Mouse (Mus musculus) embryonic facial prominence, embryonic 10.5 days (tissue): ENCODE measurements at regions not wholly inside any gene's neighbourhood (a gene's known extent, or its start where the extent isn't known, plus 50 kb on each side); places are given as distances from the start of the nearest gene placed in this dataset.

Source experiments
- DNase-seq: peaks from one replicate; pipeline ENCODE4 v3.0.0-alpha.2; 2017; ENCODE audit warnings: low spot score
- H3K27ac ChIP-seq: fragments of 300-500 bp; sonication (generic); replicated peaks from 2 replicates; pipeline ENCODE4 v1.5.1; 2016; ENCODE audit warnings: mild to moderate bottlenecking
- H3K27me3 ChIP-seq: fragments of 300-500 bp; sonication (generic); replicated peaks from 2 replicates; pipeline ENCODE4 v1.6.1; 2016; ENCODE audit warnings: low read depth, mild to moderate bottlenecking; ENCODE audit not compliant: poor library complexity, severe bottlenecking
- H3K36me3 ChIP-seq: fragments of 300-500 bp; sonication (generic); replicated peaks from 2 replicates; pipeline ENCODE4 v1.6.1; 2016; ENCODE audit warnings: mild to moderate bottlenecking, moderate library complexity
- H3K4me1 ChIP-seq: fragments of 300-500 bp; sonication (generic); 2 replicates; pipeline ENCODE4 v1.6.1; 2016
- H3K4me3 ChIP-seq: fragments of 300-500 bp; sonication (generic); 2 replicates; pipeline ENCODE4 v1.5.1; 2016; ENCODE audit warnings: mild to moderate bottlenecking, moderate library complexity
- H3K9me3 ChIP-seq: fragments of 300-500 bp; sonication (generic); 2 replicates; pipeline ENCODE4 v1.6.1; 2016; ENCODE audit warnings: mild to moderate bottlenecking
- WGBS: fragments of 180-500 bp; shearing (Covaris S2); methylation state at CpG from one replicate; pipeline ENCODE4 v1.1.7; 2016; 5-methylcytosine and 5-hydroxymethylcytosine counted together

- H3K4me3 ChIP-seq: no peak overlapping the region
- 91% methylated on average over 11 of the region's 11 CpGs for WGBS
Measured at GRCm38 (mm10) chr12:25668336-25668735, 571.4 kb upstream of the Id2 start.

GRCm38 (mm10) chr12:25654456-25654855 lies 557.5 kb upstream of the Id2 start:
- H3K27ac ChIP-seq: no peak overlapping the region
- no peak overlapping the region for H3K4me3 ChIP-seq
- no peak for DNase-seq
- H3K9me3 ChIP-seq: no peaks in the 10 kb centered on the region
- WGBS: 92% methylated on average over 5 of the region's 5 CpGs
- no peaks in the 10 kb centered on the region for H3K27me3 ChIP-seq
- no peaks in the 10 kb centered on the region for H3K36me3 ChIP-seq
- H3K4me1 ChIP-seq: peaks cover 6% of the 10 kb centered on the region; the same call in 1 of the 2 replicates

More at GRCm38 (mm10) chr12:25668336-25668735, 571.4 kb upstream of the Id2 start:
- no peak for DNase-seq
- H3K27ac ChIP-seq: no peak overlapping the region
- H3K9me3 ChIP-seq: no peaks in the 10 kb centered on the region
- H3K4me1 ChIP-seq: no peaks in the 10 kb centered on the region
- H3K27me3 ChIP-seq: no peaks in the 10 kb centered on the region
- no peaks in the 10 kb centered on the region for H3K36me3 ChIP-seq

GRCm38 (mm10) chr12:25650237-25650636 lies 553.3 kb upstream of the Id2 start:
- DNase-seq: no peak
- Histone ChIP-seq H3K27ac (no peak overlapping the region), H3K36me3 (no peaks in the 10 kb centered on the region), H3K9me3 (no peaks in the 10 kb centered on the region), H3K27me3 (no peaks in the 10 kb centered on the region), H3K4me1 (peaks cover 8% of the 10 kb centered on the region; the same call in 1 of the 2 replicates), H3K4me3 (no peak overlapping the region)
- WGBS: 67% methylated on average over 3 of the region's 3 CpGs

GRCm38 (mm10) chr12:25628081-25628480 lies 531.1 kb upstream of the Id2 start:
- Histone ChIP-seq H3K27ac (no peak overlapping the region), H3K4me3 (no peak overlapping the region), H3K36me3 (no peaks in the 10 kb centered on the region), H3K9me3 (no peaks in the 10 kb centered on the region), H3K4me1 (peaks cover 5% of the 10 kb centered on the region), H3K27me3 (no peaks in the 10 kb centered on the region)
- DNase-seq: no peak

- Histone ChIP-seq H3K36me3 (no peaks in the 10 kb centered on the region), H3K4me3 (no peak overlapping the region), H3K4me1 (no peaks in the 10 kb centered on the region), H3K27ac (no peak overlapping the region), H3K9me3 (no peaks in the 10 kb centered on the region), H3K27me3 (no peaks in the 10 kb centered on the region)
- WGBS: 71% methylated on average over 1 of the region's 1 CpGs
- no peak for DNase-seq
Measured at GRCm38 (mm10) chr12:25625858-25626257, 528.9 kb upstream of the Id2 start.

GRCm38 (mm10) chr12:25623449-25623848 lies 526.5 kb upstream of the Id2 start:
- 92% methylated on average over 2 of the region's 2 CpGs for WGBS
- H3K9me3 ChIP-seq: no peaks in the 10 kb centered on the region
- DNase-seq: no peak

GRCm38 (mm10) chr12:25621142-25621541 lies 524.2 kb upstream of the Id2 start:
- Histone ChIP-seq H3K27ac (no peak overlapping the region), H3K4me1 (peaks cover 9% of the 10 kb centered on the region), H3K9me3 (no peaks in the 10 kb centered on the region), H3K4me3 (no peak overlapping the region), H3K36me3 (no peaks in the 10 kb centered on the region), H3K27me3 (no peaks in the 10 kb centered on the region)
- no peak for DNase-seq
- 97% methylated on average over 2 of the region's 2 CpGs for WGBS

More at GRCm38 (mm10) chr12:25623449-25623848, 526.5 kb upstream of the Id2 start:
- no peaks in the 10 kb centered on the region for H3K36me3 ChIP-seq
- H3K4me1 ChIP-seq: no peaks in the 10 kb centered on the region
- no peaks in the 10 kb centered on the region for H3K27me3 ChIP-seq
- no peak overlapping the region for H3K4me3 ChIP-seq
- H3K27ac ChIP-seq: no peak overlapping the region

GRCm38 (mm10) chr12:25617521-25617920 lies 520.6 kb upstream of the Id2 start:
- no peaks in the 10 kb centered on the region for H3K9me3 ChIP-seq
- peaks cover 9% of the 10 kb centered on the region for H3K4me1 ChIP-seq
- H3K27ac ChIP-seq: peak overlapping the region; percentile 7
- peak; percentile 61 for DNase-seq
- H3K36me3 ChIP-seq: no peaks in the 10 kb centered on the region
- H3K4me3 ChIP-seq: no peak overlapping the region
- 33% methylated on average over 5 of the region's 5 CpGs for WGBS
- no peaks in the 10 kb centered on the region for H3K27me3 ChIP-seq

- DNase-seq: no peak
- Histone ChIP-seq H3K9me3 (no peaks in the 10 kb centered on the region), H3K36me3 (no peaks in the 10 kb centered on the region), H3K4me1 (peaks cover 9% of the 10 kb centered on the region), H3K27ac (no peak overlapping the region), H3K27me3 (no peaks in the 10 kb centered on the region), H3K4me3 (no peak overlapping the region)
- WGBS: 77% methylated on average over 3 of the region's 3 CpGs
Measured at GRCm38 (mm10) chr12:25615377-25615776, 518.4 kb upstream of the Id2 start.

GRCm38 (mm10) chr12:25613473-25613872 lies 516.5 kb upstream of the Id2 start:
- Histone ChIP-seq H3K27me3 (no peaks in the 10 kb centered on the region), H3K4me3 (no peak overlapping the region), H3K36me3 (no peaks in the 10 kb centered on the region), H3K27ac (no peak overlapping the region), H3K9me3 (no peaks in the 10 kb centered on the region), H3K4me1 (peaks cover 9% of the 10 kb centered on the region)
- DNase-seq: no peak

GRCm38 (mm10) chr12:25609045-25609444 lies 512.1 kb upstream of the Id2 start:
- Histone ChIP-seq H3K27me3 (no peaks in the 10 kb centered on the region), H3K27ac (no peak overlapping the region), H3K4me3 (no peak overlapping the region), H3K9me3 (no peaks in the 10 kb centered on the region), H3K36me3 (no peaks in the 10 kb centered on the region), H3K4me1 (no peaks in the 10 kb centered on the region)
- DNase-seq: no peak
- WGBS: 71% methylated on average over 2 of the region's 2 CpGs

- no peaks in the 10 kb centered on the region for H3K4me1 ChIP-seq
- no peaks in the 10 kb centered on the region for H3K27me3 ChIP-seq
- WGBS: 84% methylated on average over 3 of the region's 3 CpGs
- H3K4me3 ChIP-seq: no peak overlapping the region
- H3K27ac ChIP-seq: no peak overlapping the region
- H3K36me3 ChIP-seq: no peaks in the 10 kb centered on the region
- no peak for DNase-seq
- no peaks in the 10 kb centered on the region for H3K9me3 ChIP-seq
Measured at GRCm38 (mm10) chr12:25605396-25605795, 508.5 kb upstream of the Id2 start.

GRCm38 (mm10) chr12:25590262-25590661 lies 493.3 kb upstream of the Id2 start:
- WGBS: 92% methylated on average over 2 of the region's 2 CpGs
- no peak for DNase-seq
- no peaks in the 10 kb centered on the region for H3K4me1 ChIP-seq
- H3K4me3 ChIP-seq: no peak overlapping the region
- H3K27ac ChIP-seq: no peak overlapping the region
- H3K9me3 ChIP-seq: peaks cover 2% of the 10 kb centered on the region; the same call in 1 of the 2 replicates
- no peaks in the 10 kb centered on the region for H3K36me3 ChIP-seq
- H3K27me3 ChIP-seq: no peaks in the 10 kb centered on the region

- H3K27ac ChIP-seq: no peak overlapping the region
- no peaks in the 10 kb centered on the region for H3K4me1 ChIP-seq
- WGBS: 95% methylated on average over 3 of the region's 3 CpGs
- no peaks in the 10 kb centered on the region for H3K9me3 ChIP-seq
- H3K4me3 ChIP-seq: no peak overlapping the region
- DNase-seq: no peak
- no peaks in the 10 kb centered on the region for H3K36me3 ChIP-seq
- no peaks in the 10 kb centered on the region for H3K27me3 ChIP-seq
Measured at GRCm38 (mm10) chr12:25585746-25586145, 488.8 kb upstream of the Id2 start.
